Mouse (Mus musculus) kidney, embryonic 14.5 days (tissue): ENCODE measurements around the gene Pheta2. TPM values are rescaled to one million over a fixed set of nuclear protein-coding genes. Genes with fewer than 3 reads are reported as not detected.
"Not testable (repeated sequence)": the region's sequence is repeated elsewhere in the genome, so short reads cannot be mapped to it uniquely, and the experiment has no call there.

ENCODE experiments used
- ATAC-seq: fragments of 200-750 bp; cut with Nextera tagmentation; 2 replicates; pipeline ENCODE4 v1.8.0; 2017; ENCODE audit warnings: moderate number of reproducible peaks, mild to moderate bottlenecking, moderate TSS enrichment, moderate library complexity; ENCODE audit not compliant: low FRiP score, low TSS enrichment
- H3K27ac ChIP-seq: fragments of 300-500 bp; sonication (generic); 2 replicates; pipeline ENCODE4 v1.5.1; 2014; ENCODE audit warnings: low read depth, mild to moderate bottlenecking, low read length, moderate library complexity, mixed read lengths
- H3K27me3 ChIP-seq: fragments of 300-500 bp; sonication (generic); 2 replicates; pipeline ENCODE4 v1.6.1; 2014; ENCODE audit warnings: mild to moderate bottlenecking, low read length; ENCODE audit not compliant: control insufficient read depth, insufficient read depth
- H3K36me3 ChIP-seq: fragments of 300-500 bp; sonication (generic); 2 replicates; pipeline ENCODE4 v1.6.1; 2014; ENCODE audit warnings: low read length, mixed read lengths; ENCODE audit not compliant: control insufficient read depth, insufficient read depth
- H3K4me1 ChIP-seq: fragments of 300-500 bp; sonication (generic); 2 replicates; pipeline ENCODE4 v1.6.1; 2014; ENCODE audit warnings: low read length, mixed read lengths; ENCODE audit not compliant: control insufficient read depth, insufficient read depth
- H3K4me2 ChIP-seq: fragments of 300-500 bp; sonication (generic); replicated peaks from 2 replicates; pipeline ENCODE4 v1.6.1; 2014; ENCODE audit warnings: low read depth, mild to moderate bottlenecking, low read length
- H3K4me3 ChIP-seq: fragments of 300-500 bp; sonication (generic); 2 replicates; pipeline ENCODE4 v1.5.1; 2014; ENCODE audit warnings: mild to moderate bottlenecking, low read length
- H3K9ac ChIP-seq: fragments of 300-500 bp; sonication (generic); 2 replicates; pipeline ENCODE4 v1.6.1; 2014; ENCODE audit warnings: low read depth, mild to moderate bottlenecking, low read length, moderate library complexity
- H3K9me3 ChIP-seq: fragments of 300-500 bp; sonication (generic); 2 replicates; pipeline ENCODE4 v1.6.1; 2016; ENCODE audit warnings: low read length; ENCODE audit not compliant: control insufficient read depth
- WGBS: fragments of 180-500 bp; shearing (Covaris S2); extraction: QIAGEN DNeasy Blood & Tissue Kit; methylation state at CpG from one replicate; pipeline ENCODE4 v1.1.7; 2014; 5-methylcytosine and 5-hydroxymethylcytosine counted together
- polyA plus RNA-seq: library from polyadenylated mRNA; unstranded; fragments of >200 nt; fragmentation: Nextera tagmentation; extraction: Ambion mirVana; gene quantifications from 2 replicates; pipeline ENCODE4 v1.2.1, GENCODE M21; 2014

Pheta2 gene
- polyA plus RNA-seq, 1 experiment from 2014 or later: 8.9 TPM

- no peaks in the 10 kb centered on the region for H3K36me3 ChIP-seq
- H3K4me2 ChIP-seq: peak overlapping the region; percentile 45
- no peak; the same call in 1 of the 2 replicates for ATAC-seq
- no peaks in the 10 kb centered on the region; the same call in 1 of the 2 replicates for H3K9me3 ChIP-seq
- no peaks in the 10 kb centered on the region for H3K27me3 ChIP-seq
- H3K9ac ChIP-seq: peak overlapping the region; percentile 36; the same call in 1 of the 2 replicates
- peak overlapping the region; percentile 33 for H3K4me3 ChIP-seq
- H3K27ac ChIP-seq: peak overlapping the region; percentile 63; the same call in 1 of the 2 replicates
- H3K4me1 ChIP-seq: peaks cover 12% of the 10 kb centered on the region; the same call in 1 of the 2 replicates
- 27% methylated on average over 7 of the region's 7 CpGs for WGBS
Measured at GRCm38 (mm10) chr15:82379511-82379870, 40.7 kb downstream of the Pheta2 start.

GRCm38 (mm10) chr15:82379871-82380713 is 41.4 kb downstream of the Pheta2 start, which contains the start of gene Cyp2d22:
Gene Cyp2d22 (minus strand): TSS chr15:82380260.
- no peaks in the 10 kb centered on the region; the same call in 1 of the 2 replicates for H3K9me3 ChIP-seq
- H3K4me2 ChIP-seq: peak within 1 kb of the TSS; percentile 45
- H3K27ac ChIP-seq: peak within 1 kb of the TSS; percentile 65; the same call in 1 of the 2 replicates
- no peaks in the 10 kb centered on the region for H3K27me3 ChIP-seq
- H3K36me3 ChIP-seq: no peaks in the 10 kb centered on the region
- peak within 1 kb of the TSS; percentile 33 for H3K4me3 ChIP-seq
- ATAC-seq: peak; percentile 88
- H3K9ac ChIP-seq: peak within 1 kb of the TSS; percentile 36; the same call in 1 of the 2 replicates
- WGBS: 2% methylated on average over 20 of the region's 24 CpGs
- peaks cover 12% of the 10 kb centered on the region; the same call in 1 of the 2 replicates for H3K4me1 ChIP-seq

- Histone ChIP-seq H3K4me2 (peak overlapping the region; percentile 45), H3K36me3 (no peaks in the 10 kb centered on the region), H3K27ac (peak overlapping the region; percentile 65; the same call in 1 of the 2 replicates), H3K4me1 (peaks cover 12% of the 10 kb centered on the region; the same call in 1 of the 2 replicates), H3K27me3 (no peaks in the 10 kb centered on the region), H3K9me3 (no peaks in the 10 kb centered on the region; the same call in 1 of the 2 replicates), H3K4me3 (peak overlapping the region; percentile 33), H3K9ac (no peak overlapping the region)
- ATAC-seq: no peak
- WGBS: 32% methylated on average over 7 of the region's 7 CpGs
Measured at GRCm38 (mm10) chr15:82380714-82381062, 41.9 kb downstream of the Pheta2 start.

- no peak overlapping the region for H3K9ac ChIP-seq
- H3K9me3 ChIP-seq: no peaks in the 10 kb centered on the region; the same call in 1 of the 2 replicates
- H3K4me1 ChIP-seq: peaks cover 12% of the 10 kb centered on the region; the same call in 1 of the 2 replicates
- H3K27me3 ChIP-seq: no peaks in the 10 kb centered on the region
- no peak overlapping the region for H3K4me3 ChIP-seq
- 88% methylated on average over 2 of the region's 2 CpGs for WGBS
- H3K27ac ChIP-seq: no peak overlapping the region
- no peak for ATAC-seq
- no peaks in the 10 kb centered on the region for H3K36me3 ChIP-seq
- no peak overlapping the region for H3K4me2 ChIP-seq
Measured at GRCm38 (mm10) chr15:82382441-82382840, 43.7 kb downstream of the Pheta2 start.

DNA sequence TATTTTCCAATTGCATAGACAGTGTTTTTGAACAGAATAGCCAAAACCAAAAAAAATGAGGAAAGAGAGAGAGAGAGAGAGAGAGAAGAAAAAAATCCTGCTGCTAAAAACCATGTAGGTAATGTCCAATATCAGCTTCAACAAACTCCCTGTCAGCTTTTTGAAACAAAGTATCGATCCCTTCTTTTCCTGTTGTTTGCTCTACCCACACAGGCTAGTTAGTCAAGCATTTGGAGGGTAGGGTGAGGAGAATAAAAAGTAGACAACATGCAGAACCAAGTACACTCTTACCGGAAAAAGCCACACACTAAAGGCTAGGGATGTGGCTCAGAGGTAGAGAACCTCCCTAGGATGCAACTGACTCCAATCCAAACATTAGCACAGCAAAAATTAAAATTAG is 47.0 kb downstream of the Pheta2 start:
- Histone ChIP-seq H3K36me3 (no peaks in the 10 kb centered on the region), H3K4me3 (no peak overlapping the region), H3K9me3 (no peaks in the 10 kb centered on the region; the same call in 1 of the 2 replicates), H3K27ac (no peak overlapping the region), H3K4me2 (no peak overlapping the region), H3K9ac (no peak overlapping the region), H3K27me3 (no peaks in the 10 kb centered on the region), H3K4me1 (peaks cover 3% of the 10 kb centered on the region; the same call in 1 of the 2 replicates)
- ATAC-seq: no peak
- WGBS: 90% methylated on average over 2 of the region's 2 CpGs

DNA sequence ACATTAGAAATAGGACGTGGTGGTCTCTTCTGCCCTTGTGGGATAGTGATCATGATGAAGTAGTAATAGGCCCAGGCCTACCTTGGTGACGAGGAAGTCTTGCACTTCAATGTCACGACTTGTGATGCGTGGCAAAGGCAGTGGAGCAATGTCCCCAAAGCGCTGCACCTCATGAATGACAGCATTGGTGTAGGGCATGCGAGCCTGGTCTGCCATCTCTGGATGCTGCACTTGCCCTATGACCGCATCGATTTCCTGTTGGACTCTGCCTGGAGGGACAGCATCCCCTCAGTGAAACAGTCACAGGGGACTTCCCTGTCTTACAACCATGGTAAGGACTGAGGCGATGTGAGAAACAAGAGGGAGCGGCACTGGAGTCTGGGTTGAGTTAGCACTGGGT is 51.2 kb downstream of the Pheta2 start:
- not testable (repeated sequence) for H3K9ac ChIP-seq, H3K4me3 ChIP-seq, H3K9me3 ChIP-seq, H3K27ac ChIP-seq, H3K27me3 ChIP-seq, ATAC-seq, H3K4me2 ChIP-seq, H3K36me3 ChIP-seq, H3K4me1 ChIP-seq
- WGBS: 86% methylated on average over 10 of the region's 10 CpGs

DNA sequence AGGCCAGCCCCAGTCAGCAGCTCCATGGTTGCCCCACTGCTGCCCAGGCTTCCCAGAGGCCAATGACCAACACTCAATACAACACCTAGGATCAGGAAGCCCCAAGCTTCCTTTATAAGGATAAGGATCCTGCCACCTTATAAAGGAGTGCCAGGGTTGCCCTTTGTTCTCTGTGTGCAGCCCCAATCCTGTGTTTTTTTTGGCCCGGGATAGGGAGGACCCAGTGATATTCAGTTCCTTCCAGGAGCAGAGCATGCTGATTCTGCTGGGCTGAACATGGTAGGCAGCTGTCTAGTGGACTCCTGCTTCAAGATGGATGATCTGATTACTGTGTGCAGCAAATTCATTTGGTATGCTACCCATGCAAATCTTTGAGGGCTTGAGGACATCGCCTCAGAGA is 55.2 kb downstream of the Pheta2 start, which contains the start of gene Cyp2d11:
Gene Cyp2d11, minus strand, starts transcription at position 101 of the 400 bp plus-strand sequence.
- H3K4me3 ChIP-seq, ATAC-seq, H3K9ac ChIP-seq, H3K9me3 ChIP-seq, H3K4me2 ChIP-seq, H3K36me3 ChIP-seq, H3K4me1 ChIP-seq, H3K27ac ChIP-seq, H3K27me3 ChIP-seq: not testable (repeated sequence)
- 84% methylated on average over 2 of the region's 2 CpGs for WGBS
